Mouse (Mus musculus): Measurements from ENCODE around the gene Wnt3.

Wnt3 gene

DNA sequence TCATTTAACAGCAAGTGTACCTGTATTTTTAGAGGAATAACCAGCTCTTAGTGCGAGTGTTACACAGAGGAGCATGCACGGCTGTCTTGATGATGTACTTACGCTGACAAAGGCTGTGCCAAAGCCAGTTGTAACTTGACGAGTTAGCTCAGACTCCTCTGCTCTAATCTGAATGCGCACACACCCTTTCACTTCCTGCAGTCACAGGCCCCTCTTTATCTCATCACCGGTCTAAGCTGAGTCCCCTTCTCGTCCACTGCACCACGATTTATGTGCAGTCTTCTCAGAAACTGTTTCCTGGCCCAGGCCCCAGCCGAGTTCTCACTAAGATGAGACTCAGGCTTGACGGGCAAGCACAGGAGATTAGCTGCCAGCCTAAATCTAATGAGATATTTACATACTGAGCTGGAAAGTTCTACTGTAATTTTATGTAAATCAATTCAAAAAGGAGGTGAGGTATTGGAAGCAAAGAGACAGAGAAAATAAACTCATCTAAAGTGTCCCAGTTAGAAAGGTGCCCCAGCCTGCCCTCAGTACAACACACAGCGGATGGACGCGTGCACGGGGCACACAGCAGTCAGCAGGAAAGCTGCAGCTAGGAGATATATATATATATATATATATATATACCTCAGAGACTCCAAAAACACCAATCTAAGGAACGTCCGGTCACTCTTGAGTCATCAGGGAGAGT lies 78.8 kb downstream of the Wnt3 start:
- DNase-seq = no peak

DNA sequence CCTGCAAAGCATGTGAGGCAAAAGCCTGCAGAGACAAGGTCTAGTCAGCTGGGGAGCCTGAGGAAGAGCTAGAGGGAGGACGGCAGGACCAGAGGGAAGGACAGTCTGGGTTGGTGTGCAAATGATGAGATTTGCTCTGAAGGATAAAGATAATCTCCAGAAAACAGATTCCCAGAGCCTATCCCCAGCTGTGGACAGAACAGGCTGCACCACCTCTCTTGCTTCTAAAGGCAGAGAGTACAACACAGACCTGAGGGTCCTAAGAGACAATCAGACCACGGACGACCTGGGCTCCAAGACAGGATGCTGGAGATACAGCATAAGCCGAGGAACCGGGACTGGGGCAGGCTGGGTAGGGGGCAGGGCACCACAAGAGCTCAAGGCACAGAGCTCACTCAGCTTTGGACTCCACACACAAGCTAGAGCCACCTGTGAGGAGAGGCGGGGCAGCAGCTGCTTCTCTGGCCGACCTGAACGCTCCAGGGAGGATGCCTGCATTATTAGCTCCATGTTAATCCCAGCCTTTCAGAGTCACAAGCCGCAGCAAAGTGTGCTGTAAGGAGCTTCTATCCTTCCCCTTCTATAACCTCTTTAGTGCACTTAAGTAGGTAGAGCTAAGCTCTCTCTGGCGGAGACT lies 79.5 kb downstream of the Wnt3 start:
- no peak for DNase-seq

DNA sequence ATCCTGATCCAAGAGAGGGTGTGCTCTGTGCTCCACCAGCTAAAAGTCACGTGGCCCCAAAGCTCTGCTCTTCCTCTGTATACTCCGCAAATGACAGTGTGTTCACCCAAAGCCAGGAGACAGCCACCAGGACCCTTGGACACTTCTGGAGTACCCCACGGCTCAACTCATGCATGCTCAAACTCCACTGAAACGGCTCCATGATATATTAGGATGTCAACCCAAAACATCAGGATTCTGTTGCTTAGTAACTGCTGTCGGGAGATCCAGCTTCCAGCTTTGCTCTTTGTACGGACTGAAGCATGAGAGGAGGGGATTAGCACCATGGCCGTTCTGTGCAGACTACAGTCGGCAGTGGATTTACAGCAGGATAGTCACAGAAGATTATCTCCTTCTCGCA lies 80.3 kb downstream of the Wnt3 start:
- no peak for DNase-seq

DNA sequence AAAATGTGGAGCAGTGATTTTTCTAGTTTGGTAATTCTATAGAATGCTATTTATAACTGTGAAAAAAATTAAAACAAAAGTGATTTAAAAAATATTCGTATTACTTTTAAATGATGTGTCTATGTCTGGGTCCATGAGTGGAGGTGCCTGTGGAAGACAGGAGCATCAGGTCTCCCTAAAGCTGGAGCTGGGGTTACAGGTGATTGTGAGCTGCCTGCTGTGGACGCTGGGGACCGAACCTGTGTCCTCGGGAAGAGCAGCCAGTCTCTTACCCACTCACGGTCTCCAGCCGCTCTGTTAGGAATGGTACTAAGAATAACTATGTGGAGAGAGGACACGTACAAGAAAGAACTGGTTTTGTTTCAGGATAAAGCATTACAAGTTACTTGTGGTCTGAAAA lies 82.7 kb downstream of the Wnt3 start:
- DNase-seq = no peak

DNA sequence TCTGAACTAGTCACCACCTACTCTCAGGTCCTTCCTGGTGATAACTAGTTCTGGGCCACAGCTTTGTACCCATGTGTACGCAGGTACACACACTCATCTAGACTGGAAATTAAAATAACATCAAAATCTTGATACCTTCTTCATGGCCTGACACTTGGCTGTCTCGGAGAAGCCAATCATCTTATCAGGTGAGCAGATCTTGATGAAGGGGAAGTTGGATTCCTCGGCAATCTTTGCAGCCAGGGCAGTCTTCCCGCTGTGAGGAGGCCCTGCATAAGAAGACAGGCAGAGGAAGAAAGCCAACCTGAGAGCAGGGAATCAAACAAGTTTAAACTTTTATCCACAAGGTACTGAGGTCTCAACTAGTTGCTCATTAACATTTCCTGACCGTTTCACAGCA lies 84.8 kb downstream of the Wnt3 start:
- no peak for DNase-seq

DNA sequence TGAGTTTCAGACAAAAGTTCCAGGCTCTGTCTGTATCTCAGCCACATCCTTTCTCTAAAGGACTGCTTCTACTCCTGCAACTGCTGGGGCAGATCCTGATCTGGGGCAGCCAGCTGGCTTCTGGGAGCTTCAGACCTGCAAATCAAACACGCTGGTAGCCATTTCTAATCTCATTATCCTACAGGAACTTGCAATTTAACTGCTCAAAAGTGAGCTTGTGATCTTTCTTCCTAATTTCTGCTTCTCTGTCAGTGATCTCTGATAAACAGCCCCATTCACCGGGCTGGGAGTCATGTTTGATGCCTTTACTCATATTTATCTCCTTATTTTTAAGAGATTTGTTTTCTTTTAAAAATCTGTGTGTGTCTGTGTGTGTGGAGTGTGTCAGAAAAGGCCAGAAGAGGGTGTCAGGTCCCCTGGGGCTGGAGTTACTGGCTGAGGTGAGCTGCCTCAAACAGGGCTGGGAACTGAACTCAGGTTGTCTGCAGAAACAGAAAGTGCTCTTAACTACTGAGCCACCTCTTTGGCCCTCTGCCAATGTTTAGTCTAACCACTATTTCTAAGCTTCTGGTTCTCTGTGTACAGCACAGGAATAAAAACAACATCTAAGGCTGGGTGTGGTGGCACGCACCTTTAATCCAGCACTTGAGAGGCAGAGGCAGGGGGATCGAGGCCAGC lies 86.1 kb downstream of the Wnt3 start:
- DNase-seq = no peak

DNA sequence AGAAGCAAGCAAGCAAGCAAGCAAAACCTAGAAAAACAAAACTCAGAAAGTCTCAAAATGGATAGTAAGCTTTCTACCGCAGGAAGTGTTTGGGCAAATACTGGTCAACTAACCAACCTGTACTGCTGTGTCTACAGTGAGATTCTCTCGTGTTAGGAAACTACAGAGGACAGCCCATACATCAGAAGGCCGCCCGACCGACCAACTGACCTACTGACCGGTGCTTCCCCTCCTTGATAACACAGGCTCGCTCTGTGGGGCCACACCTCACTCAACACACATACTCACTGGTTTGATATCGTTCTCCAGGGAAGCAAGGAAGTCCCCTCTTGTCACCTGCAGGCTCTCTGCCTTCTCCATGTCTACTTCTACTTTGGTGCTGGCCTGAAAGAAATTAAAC lies 89.0 kb downstream of the Wnt3 start:
- no peak for DNase-seq

DNA sequence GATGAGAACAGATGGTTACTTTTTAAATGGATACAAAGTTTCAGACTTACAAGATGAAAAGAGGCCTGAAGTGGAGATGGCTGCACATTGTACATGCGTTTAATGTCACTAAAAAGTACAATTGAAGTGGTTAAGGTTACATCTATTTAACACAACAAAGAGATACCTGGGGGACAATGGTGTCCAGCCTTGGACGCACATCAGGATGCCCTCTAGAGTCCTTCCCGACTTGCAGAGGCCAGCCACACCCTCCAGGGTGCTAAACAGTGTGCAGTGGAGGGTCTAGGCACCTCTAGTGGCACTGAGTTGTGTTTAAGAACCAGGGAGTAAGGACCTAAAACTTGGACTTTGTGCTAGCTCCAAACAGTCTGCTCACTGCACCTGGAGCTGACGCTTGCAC lies 90.5 kb downstream of the Wnt3 start:
- DNase-seq = no peak

DNA sequence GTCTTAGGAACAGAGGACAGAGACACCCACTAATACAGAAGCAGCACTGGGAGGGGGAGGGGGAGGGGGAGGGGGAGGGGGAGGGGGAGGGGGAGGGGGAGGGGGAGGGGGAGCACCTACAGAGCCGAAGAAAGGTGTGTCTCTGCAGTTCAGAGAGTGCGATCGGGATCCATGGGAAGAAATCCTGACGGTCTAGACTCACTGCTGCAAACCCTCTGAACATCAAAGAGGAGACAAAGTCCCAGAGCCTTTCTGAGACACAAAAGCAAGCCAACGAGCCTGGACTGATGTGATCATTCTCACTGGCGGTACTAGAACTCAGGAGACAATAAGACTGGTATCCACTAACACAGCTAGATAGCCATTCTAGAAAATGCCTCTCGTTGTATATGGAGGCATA lies 91.4 kb downstream of the Wnt3 start:
- no peak for DNase-seq

All from kidney, adult 18-20 months (tissue).